Mouse (Mus musculus): ENCODE measurements around the gene Bdkrb2. TPM values are rescaled to one million over a fixed set of nuclear protein-coding genes. Genes with fewer than 3 reads are reported as not detected.

The Bdkrb2 gene
- polyA plus RNA-seq, 1 experiment from 2014 or later: 1.1 TPM

GRCm38 (mm10) chr12:105565221-105565620 lies 2.2 kb downstream of the Bdkrb2 start:
- Histone ChIP-seq H3K27ac (no peak overlapping the region), H3K9me3 (0 out of 2 replicates have a peak, but pooled peaks cover 6% of the 10 kb centered on the region), H3K4me1 (peaks cover 21% of the 10 kb centered on the region), H3K27me3 (peaks cover 48% of the 10 kb centered on the region), H3K4me2 (no peak overlapping the region), H3K4me3 (no peak overlapping the region), H3K9ac (no peak overlapping the region), H3K36me3 (no peaks in the 10 kb centered on the region)
- WGBS: 77% methylated on average over 5 of the region's 5 CpGs
- ATAC-seq (ENCODE audit: insufficient number of reproducible peaks, insufficient read depth, low FRiP score, low TSS enrichment, low read depth): no peak

DNA sequence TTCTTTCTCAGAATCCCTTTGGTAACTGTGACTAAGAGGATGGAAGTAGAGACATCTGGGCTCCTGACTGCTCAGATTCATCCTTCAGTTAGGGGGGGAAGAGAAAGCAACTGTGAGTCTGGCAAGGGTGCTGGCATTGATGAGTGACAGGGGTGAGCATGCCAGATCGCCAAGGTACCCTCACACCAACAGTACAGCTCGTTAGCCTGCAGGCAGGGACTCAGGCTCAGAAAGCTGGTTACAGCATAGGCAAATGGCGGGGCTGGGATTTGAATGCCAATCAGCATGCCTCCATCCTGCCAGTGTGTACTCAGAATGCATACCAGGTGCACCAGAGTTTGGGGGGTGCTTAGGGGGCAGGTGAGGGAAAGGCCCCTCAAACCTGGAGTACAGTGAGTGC lies 8.8 kb downstream of the Bdkrb2 start:
- no peak for ATAC-seq (ENCODE audit: insufficient number of reproducible peaks, insufficient read depth, low FRiP score, low TSS enrichment, low read depth)
- WGBS: 53% methylated on average over 3 of the region's 3 CpGs

GRCm38 (mm10) chr12:105572622-105573021 lies 9.6 kb downstream of the Bdkrb2 start:
- no peak overlapping the region for H3K27ac ChIP-seq
- no peak for ATAC-seq (ENCODE audit: insufficient number of reproducible peaks, insufficient read depth, low FRiP score, low TSS enrichment, low read depth)
- no peaks in the 10 kb centered on the region for H3K27me3 ChIP-seq
- H3K9me3 ChIP-seq: no peaks in the 10 kb centered on the region
- H3K4me1 ChIP-seq: peaks cover 13% of the 10 kb centered on the region
- no peak overlapping the region for H3K4me2 ChIP-seq
- no peak overlapping the region for H3K4me3 ChIP-seq
- no peak overlapping the region for H3K9ac ChIP-seq
- 64% methylated on average over 2 of the region's 2 CpGs for WGBS
- no peaks in the 10 kb centered on the region for H3K36me3 ChIP-seq

More for the DNA sequence above, 8.8 kb downstream of the Bdkrb2 start:
- H3K27ac ChIP-seq: no peak overlapping the region
- peaks cover 13% of the 10 kb centered on the region for H3K4me1 ChIP-seq
- no peak overlapping the region for H3K4me3 ChIP-seq
- H3K4me2 ChIP-seq: no peak overlapping the region
- H3K9me3 ChIP-seq: 0 out of 2 replicates have a peak, but pooled peaks cover 4% of the 10 kb centered on the region
- H3K9ac ChIP-seq: no peak overlapping the region
- H3K27me3 ChIP-seq: no peaks in the 10 kb centered on the region
- no peaks in the 10 kb centered on the region for H3K36me3 ChIP-seq

- no peaks in the 10 kb centered on the region for H3K9me3 ChIP-seq
- no peaks in the 10 kb centered on the region for H3K36me3 ChIP-seq
- peaks cover 13% of the 10 kb centered on the region for H3K4me1 ChIP-seq
- no peak overlapping the region for H3K4me3 ChIP-seq
- no peak for ATAC-seq (ENCODE audit: insufficient number of reproducible peaks, insufficient read depth, low FRiP score, low TSS enrichment, low read depth)
- no peak overlapping the region for H3K4me2 ChIP-seq
- no peaks in the 10 kb centered on the region for H3K27me3 ChIP-seq
- H3K27ac ChIP-seq: no peak overlapping the region
- no peak overlapping the region for H3K9ac ChIP-seq
- WGBS: 79% methylated on average over 4 of the region's 4 CpGs
Observed at GRCm38 (mm10) chr12:105574356-105574755, 11.3 kb downstream of the Bdkrb2 start.

DNA sequence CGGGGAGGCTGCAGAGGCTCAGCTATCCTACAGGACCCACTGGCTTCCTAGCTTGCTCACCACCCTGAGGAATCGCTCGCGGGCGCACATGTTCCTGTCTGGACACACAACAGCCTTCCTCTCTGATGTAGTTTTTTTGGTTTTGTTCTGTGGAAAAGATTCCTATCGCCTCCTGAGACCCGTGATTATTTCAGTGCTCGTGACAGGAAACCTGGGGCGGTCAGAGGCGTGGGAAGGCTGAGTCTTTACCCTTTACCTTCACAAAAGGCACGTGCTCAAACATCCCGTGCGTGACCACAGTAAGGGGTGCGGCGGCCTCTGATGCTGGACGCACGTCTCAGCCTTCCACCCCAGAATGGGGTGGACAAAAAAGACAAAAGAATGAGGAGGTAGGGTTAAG lies 17.5 kb downstream of the Bdkrb2 start:
- Histone ChIP-seq H3K4me1 (peaks cover 28% of the 10 kb centered on the region), H3K4me3 (no peak overlapping the region), H3K27me3 (no peaks in the 10 kb centered on the region), H3K9ac (no peak overlapping the region), H3K9me3 (no peaks in the 10 kb centered on the region), H3K36me3 (no peaks in the 10 kb centered on the region), H3K4me2 (no peak overlapping the region), H3K27ac (no peak overlapping the region)
- ATAC-seq (ENCODE audit: insufficient number of reproducible peaks, insufficient read depth, low FRiP score, low TSS enrichment, low read depth): no peak
- 75% methylated on average over 17 of the region's 17 CpGs for WGBS

- H3K4me3 ChIP-seq: no peak overlapping the region
- peaks cover 35% of the 10 kb centered on the region for H3K4me1 ChIP-seq
- 55% methylated on average over 9 of the region's 9 CpGs for WGBS
- no peak overlapping the region for H3K9ac ChIP-seq
- H3K36me3 ChIP-seq: no peaks in the 10 kb centered on the region
- H3K4me2 ChIP-seq: no peak overlapping the region
- no peak for ATAC-seq (ENCODE audit: insufficient number of reproducible peaks, insufficient read depth, low FRiP score, low TSS enrichment, low read depth)
- H3K27me3 ChIP-seq: 0 out of 2 replicates have a peak, but pooled peaks cover 5% of the 10 kb centered on the region
- no peaks in the 10 kb centered on the region for H3K9me3 ChIP-seq
- no peak overlapping the region for H3K27ac ChIP-seq
Observed at GRCm38 (mm10) chr12:105582486-105582885, 19.5 kb downstream of the Bdkrb2 start.

DNA sequence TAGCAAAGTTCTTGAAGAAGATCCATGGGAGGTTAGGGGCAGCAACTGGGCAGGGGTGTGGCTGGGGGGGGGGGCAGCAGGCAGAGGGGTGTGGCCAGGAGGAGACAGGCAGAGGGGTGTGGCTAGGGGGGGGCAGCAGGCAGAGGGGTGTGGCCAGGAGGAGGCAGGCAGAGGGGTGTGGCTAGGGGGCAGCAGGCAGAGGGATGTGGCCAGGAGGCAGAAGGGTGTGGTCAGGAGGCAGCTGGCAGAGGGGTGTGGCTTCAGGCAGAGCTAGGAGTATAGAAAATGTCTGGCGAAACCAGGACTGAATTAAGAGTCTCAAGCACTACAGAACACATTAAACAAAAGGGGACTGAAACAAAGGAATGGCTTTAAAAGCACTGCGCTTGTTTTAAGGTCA lies 20.5 kb downstream of the Bdkrb2 start:
- Histone ChIP-seq H3K36me3 (no peaks in the 10 kb centered on the region), H3K4me1 (peaks cover 35% of the 10 kb centered on the region), H3K27me3 (0 out of 2 replicates have a peak, but pooled peaks cover 5% of the 10 kb centered on the region), H3K27ac (peak overlapping the region; percentile 48; the same call in 1 of the 2 replicates), H3K9me3 (no peaks in the 10 kb centered on the region), H3K4me2 (no peak overlapping the region), H3K4me3 (no peak overlapping the region), H3K9ac (no peak overlapping the region)
- ATAC-seq (ENCODE audit: insufficient number of reproducible peaks, insufficient read depth, low FRiP score, low TSS enrichment, low read depth): peak; percentile 40; the same call in 1 of the 2 replicates
- 11% methylated on average over 2 of the region's 2 CpGs for WGBS

DNA sequence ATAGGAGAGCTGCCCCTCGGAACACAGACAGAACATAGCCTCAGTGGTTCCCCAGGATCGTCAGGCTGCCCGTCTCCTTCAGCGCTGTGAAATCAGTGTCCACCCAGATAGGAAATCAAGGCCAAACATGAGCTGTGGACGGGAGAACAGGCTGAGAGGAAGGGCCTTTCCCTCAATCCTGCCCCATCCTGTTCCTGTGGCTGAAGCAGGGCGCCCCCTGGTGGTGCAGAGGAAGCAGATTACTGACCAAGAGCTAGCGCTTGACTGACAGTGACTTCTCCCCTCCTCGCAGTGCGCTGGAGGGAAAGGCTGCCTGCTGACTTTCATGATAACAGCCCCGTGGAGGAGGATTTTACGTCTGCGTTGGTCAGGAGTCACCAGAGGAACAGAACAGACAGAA lies 21.8 kb downstream of the Bdkrb2 start:
- Histone ChIP-seq H3K4me1 (peaks cover 35% of the 10 kb centered on the region), H3K27ac (no peak overlapping the region), H3K36me3 (no peaks in the 10 kb centered on the region), H3K9me3 (no peaks in the 10 kb centered on the region), H3K9ac (no peak overlapping the region), H3K27me3 (0 out of 2 replicates have a peak, but pooled peaks cover 5% of the 10 kb centered on the region), H3K4me3 (no peak overlapping the region), H3K4me2 (no peak overlapping the region)
- WGBS: 17% methylated on average over 12 of the region's 12 CpGs
- ATAC-seq (ENCODE audit: insufficient number of reproducible peaks, insufficient read depth, low FRiP score, low TSS enrichment, low read depth): no peak

- no peak for ATAC-seq (ENCODE audit: insufficient number of reproducible peaks, insufficient read depth, low FRiP score, low TSS enrichment, low read depth)
- Histone ChIP-seq H3K4me3 (no peak overlapping the region), H3K36me3 (no peaks in the 10 kb centered on the region), H3K27me3 (0 out of 2 replicates have a peak, but pooled peaks cover 5% of the 10 kb centered on the region), H3K4me1 (peaks cover 30% of the 10 kb centered on the region), H3K9me3 (no peaks in the 10 kb centered on the region), H3K27ac (no peak overlapping the region), H3K4me2 (no peak overlapping the region), H3K9ac (no peak overlapping the region)
- 86% methylated on average over 8 of the region's 8 CpGs for WGBS
Observed at GRCm38 (mm10) chr12:105587526-105587925, 24.5 kb downstream of the Bdkrb2 start.

GRCm38 (mm10) chr12:105590786-105591185 lies 27.8 kb downstream of the Bdkrb2 start:
- H3K9ac ChIP-seq: no peak overlapping the region
- H3K9me3 ChIP-seq: no peaks in the 10 kb centered on the region
- no peaks in the 10 kb centered on the region for H3K36me3 ChIP-seq
- WGBS: 81% methylated on average over 7 of the region's 7 CpGs
- H3K27me3 ChIP-seq: 0 out of 2 replicates have a peak, but pooled peaks cover 5% of the 10 kb centered on the region
- H3K4me3 ChIP-seq: no peak overlapping the region
- H3K4me1 ChIP-seq: peaks cover 7% of the 10 kb centered on the region; the same call in 1 of the 2 replicates
- H3K27ac ChIP-seq: no peak overlapping the region
- no peak for ATAC-seq (ENCODE audit: insufficient number of reproducible peaks, insufficient read depth, low FRiP score, low TSS enrichment, low read depth)
- H3K4me2 ChIP-seq: no peak overlapping the region

- Histone ChIP-seq H3K27ac (no peak overlapping the region), H3K36me3 (no peaks in the 10 kb centered on the region), H3K4me3 (no peak overlapping the region), H3K9me3 (no peaks in the 10 kb centered on the region), H3K4me1 (no peaks in the 10 kb centered on the region), H3K27me3 (no peaks in the 10 kb centered on the region), H3K4me2 (no peak overlapping the region), H3K9ac (no peak overlapping the region)
- no peak for ATAC-seq (ENCODE audit: insufficient number of reproducible peaks, insufficient read depth, low FRiP score, low TSS enrichment, low read depth)
- 96% methylated on average over 23 of the region's 23 CpGs for WGBS
Observed at GRCm38 (mm10) chr12:105592361-105592761, 29.3 kb downstream of the Bdkrb2 start.

DNA sequence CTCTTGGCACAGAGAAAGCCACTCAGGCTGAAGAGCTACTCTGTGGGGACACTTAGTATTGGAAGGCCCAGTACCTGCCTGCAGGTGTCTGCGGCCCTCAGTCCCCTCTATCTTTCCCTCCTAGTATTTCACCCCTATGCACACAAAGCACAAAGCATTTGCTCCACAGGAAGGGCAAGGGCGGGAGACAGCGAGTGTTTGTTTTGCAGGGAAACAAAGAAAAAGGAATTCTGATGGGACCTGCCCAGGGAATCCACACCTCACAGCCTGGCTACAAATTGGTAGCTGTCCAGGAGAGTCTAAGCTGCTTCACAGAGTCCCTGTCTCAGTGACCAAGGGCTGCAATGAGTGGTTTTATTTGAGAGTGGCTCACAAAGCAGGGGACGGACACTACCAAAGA lies 30.4 kb downstream of the Bdkrb2 start:
- H3K9me3 ChIP-seq: no peaks in the 10 kb centered on the region
- H3K27ac ChIP-seq: no peak overlapping the region
- WGBS: 67% methylated on average over 4 of the region's 4 CpGs
- H3K27me3 ChIP-seq: no peaks in the 10 kb centered on the region
- no peak overlapping the region for H3K9ac ChIP-seq
- H3K4me1 ChIP-seq: no peaks in the 10 kb centered on the region
- no peak overlapping the region for H3K4me2 ChIP-seq
- no peaks in the 10 kb centered on the region for H3K36me3 ChIP-seq
- no peak for ATAC-seq (ENCODE audit: insufficient number of reproducible peaks, insufficient read depth, low FRiP score, low TSS enrichment, low read depth)
- H3K4me3 ChIP-seq: no peak overlapping the region
